Comparison of ENCODE assay signal across 8 mouse cellular contexts in genomic region chr4:59801489-59801888, GRCm38 (mm10). TPM values are rescaled to one million over a fixed set of nuclear protein-coding genes. Genes with fewer than 3 reads are reported as not detected.
DNase-seq lines count a peak whose midpoint lies in the region; ATAC-seq and TF ChIP-seq lines count a peak whose summit lies in the region.

Inip (minus strand) TSS chr4:59801589.

- no peak for ATAC-seq in lung, embryonic 16.5 days (ENCODE audit: low read depth)
- ATAC-seq in embryonic facial prominence, embryonic 14.5 days (ENCODE audit: low read depth): no peak
- ATAC-seq in intestine, embryonic 15.5 days: no peak

- no peak within 1 kb of the TSS for H3K4me2 ChIP-seq in lung, embryonic 16.5 days (ENCODE audit: low read depth, low read length)
- H3K4me2 ChIP-seq in embryonic facial prominence, embryonic 14.5 days (ENCODE audit: low read depth, low read length): no peak within 1 kb of the TSS
- no peak within 1 kb of the TSS for H3K4me2 ChIP-seq in intestine, embryonic 15.5 days (replicated peaks)

- H3K9ac ChIP-seq in lung, embryonic 16.5 days (ENCODE audit: low read length): no peak within 1 kb of the TSS
- no peak within 1 kb of the TSS for H3K9ac ChIP-seq in embryonic facial prominence, embryonic 14.5 days (ENCODE audit: low read depth, low read length)
- H3K9ac ChIP-seq in intestine, embryonic 15.5 days: no peak within 1 kb of the TSS

- no peaks in the 10 kb centered on the region for H3K9me3 ChIP-seq in lung, embryonic 16.5 days (ENCODE audit: control insufficient read depth, low read length)
- no peaks in the 10 kb centered on the region for H3K9me3 ChIP-seq in embryonic facial prominence, embryonic 14.5 days (ENCODE audit: control insufficient read depth, low read length)
- H3K9me3 ChIP-seq in intestine, embryonic 15.5 days: no peaks in the 10 kb centered on the region
- H3K9me3 ChIP-seq in midbrain, embryonic 10.5 days (replicated peaks): no peaks in the 10 kb centered on the region

- no peak for TF ChIP-seq POLR2A in lung, adult 2 months (IDR thresholded peaks at IDR 0.05; ENCODE audit: borderline replicate concordance, extremely low read depth, low read depth, low read length)

- intact Hi-C loops in gastrocnemius, adult 2 months (cut with DNase I): no loop called here

- H3K4me3 ChIP-seq in lung, embryonic 16.5 days (ENCODE audit: low read length): no peak within 1 kb of the TSS
- H3K4me3 ChIP-seq in lung, adult 2 months (replicated peaks; ENCODE audit: extremely low read depth, low read depth, low read length): no peak within 1 kb of the TSS
- H3K4me3 ChIP-seq in embryonic facial prominence, embryonic 14.5 days (ENCODE audit: low read depth, low read length): no peak within 1 kb of the TSS
- no peak within 1 kb of the TSS for H3K4me3 ChIP-seq in intestine, embryonic 15.5 days (replicated peaks)
- no peak within 1 kb of the TSS for H3K4me3 ChIP-seq in midbrain, embryonic 10.5 days
- H3K4me3 ChIP-seq in gastrocnemius, adult 2 months: no peak within 1 kb of the TSS

- no peak within 1 kb of the TSS for H3K27ac ChIP-seq in lung, embryonic 16.5 days (ENCODE audit: low read length)
- H3K27ac ChIP-seq in embryonic facial prominence, embryonic 14.5 days (replicated peaks; ENCODE audit: low read depth, low read length): no peak within 1 kb of the TSS
- H3K27ac ChIP-seq in intestine, embryonic 15.5 days: no peak within 1 kb of the TSS
- H3K27ac ChIP-seq in midbrain, embryonic 10.5 days (replicated peaks): no peak within 1 kb of the TSS
- no peak within 1 kb of the TSS for H3K27ac ChIP-seq in gastrocnemius, adult 2 months

- DNase-seq in lung, adult 2 months: no peak
- DNase-seq in embryonic facial prominence, embryonic 14.5 days (ENCODE audit: low spot score): no peak
- no peak for DNase-seq in midbrain, embryonic 10.5 days (ENCODE audit: low spot score)
- no peak for DNase-seq in gastrocnemius, adult 2 months
- no peak for DNase-seq in embryo, embryonic 10.5 days (ENCODE audit: low spot score)
- no peak for DNase-seq in cerebellum, adult 11 months

- no peaks in the 10 kb centered on the region for H3K27me3 ChIP-seq in lung, embryonic 16.5 days (ENCODE audit: control insufficient read depth, insufficient read depth, low read depth, low read length)
- no peaks in the 10 kb centered on the region for H3K27me3 ChIP-seq in embryonic facial prominence, embryonic 14.5 days (replicated peaks; ENCODE audit: control insufficient read depth, insufficient read depth, low read length)
- no peaks in the 10 kb centered on the region for H3K27me3 ChIP-seq in intestine, embryonic 15.5 days (replicated peaks)
- H3K27me3 ChIP-seq in midbrain, embryonic 10.5 days (ENCODE audit: low read depth, poor library complexity, severe bottlenecking): peaks cover 6% of the 10 kb centered on the region; the same call in 1 of the 2 replicates

- no peaks in the 10 kb centered on the region for H3K36me3 ChIP-seq in lung, embryonic 16.5 days (ENCODE audit: control insufficient read depth, insufficient read depth, low read length)
- H3K36me3 ChIP-seq in embryonic facial prominence, embryonic 14.5 days (ENCODE audit: control insufficient read depth, insufficient read depth, low read length): no peaks in the 10 kb centered on the region
- no peaks in the 10 kb centered on the region for H3K36me3 ChIP-seq in intestine, embryonic 15.5 days
- no peaks in the 10 kb centered on the region for H3K36me3 ChIP-seq in midbrain, embryonic 10.5 days

- no peak for TF ChIP-seq CTCF in lung, adult 2 months (IDR thresholded peaks at IDR 0.05; ENCODE audit: insufficient read depth, low read length)
- no peak for TF ChIP-seq CTCF in gastrocnemius, adult 2 months (IDR thresholded peaks at IDR 0.05)

- H3K4me1 ChIP-seq in lung, embryonic 16.5 days (replicated peaks; ENCODE audit: control insufficient read depth, insufficient read depth, low read length): peaks cover 5% of the 10 kb centered on the region
- H3K4me1 ChIP-seq in lung, adult 2 months (ENCODE audit: control insufficient read depth, insufficient read depth, low read length): no peaks in the 10 kb centered on the region
- peaks cover 4% of the 10 kb centered on the region; the same call in 1 of the 2 replicates for H3K4me1 ChIP-seq in embryonic facial prominence, embryonic 14.5 days (ENCODE audit: control insufficient read depth, insufficient read depth, low read length)
- peaks cover under 1% of the 10 kb centered on the region; the same call in 1 of the 2 replicates for H3K4me1 ChIP-seq in intestine, embryonic 15.5 days (replicated peaks)
- H3K4me1 ChIP-seq in midbrain, embryonic 10.5 days: peaks cover 9% of the 10 kb centered on the region

RNA-seq across cellular contexts. Expression of gene Inip, which starts in this region (rescaled TPM):
- polyA plus RNA-seq in lung, embryonic 16.5 days (2015; fragmentation: Nextera tagmentation; extraction: Ambion mirVana): 46.9 and 47.7 TPM in 2 replicates
- polyA plus RNA-seq in lung, adult 2 months (2012; rRNA removed): 6.8 and 8.9 TPM in 2 replicates
- polyA plus RNA-seq in embryonic facial prominence, embryonic 14.5 days (2014; fragmentation: Nextera tagmentation; extraction: Ambion mirVana): 34.3 and 40.6 TPM in 2 replicates
- 40.4 and 40.5 TPM in 2 replicates for polyA plus RNA-seq in intestine, embryonic 15.5 days (2015; fragmentation: Nextera tagmentation; extraction: Ambion mirVana)
- 107 and 110 TPM in 2 replicates for polyA plus RNA-seq in midbrain, embryonic 10.5 days (2016; fragmentation: Nextera tagmentation; extraction: Ambion mirVana)
- total RNA-seq in gastrocnemius, adult 2 months (2021): 1 to 10 TPM; 2.8 to 5.9 TPM
